Mouse (Mus musculus) E14TG2a.4 (cell line): ENCODE data around the gene Gm20547.

ENCODE experiments used
- H3K27me3 ChIP-seq: 2 replicates; pipeline ENCODE4 v1.6.1; 2014; ENCODE audit warnings: low read length, control low read depth; ENCODE audit not compliant: insufficient read depth
- H3K36me3 ChIP-seq: 2 replicates; pipeline ENCODE4 v1.6.1; 2014; ENCODE audit warnings: low read length, control low read depth; ENCODE audit not compliant: insufficient read depth
- H3K4me1 ChIP-seq: replicated peaks from 2 replicates; pipeline ENCODE4 v1.6.1; 2014; ENCODE audit warnings: low read depth, low read length, control low read depth
- H3K4me3 ChIP-seq: replicated peaks from 2 replicates; pipeline ENCODE4 v1.5.1; 2014; ENCODE audit warnings: mild to moderate bottlenecking, low read length
- H3K9me3 ChIP-seq: 2 replicates; pipeline ENCODE4 v1.6.1; 2014; ENCODE audit warnings: low read length, control low read depth
- CTCF ChIP-seq: conservative IDR thresholded peaks from 2 replicates; pipeline ENCODE4 v1.5.1; 2014; ENCODE audit warnings: low read length
- NANOG ChIP-seq: IDR thresholded peaks from 2 replicates; pipeline ENCODE4 v1.6.1; 2014; ENCODE audit warnings: borderline replicate concordance, low read length, mixed read lengths
- POU5F1 ChIP-seq: IDR thresholded peaks from 2 replicates; pipeline ENCODE4 v1.6.1; 2014; ENCODE audit warnings: low read length, borderline replicate concordance

Gm20547 gene

GRCm38 (mm10) chr17:34881683-34882310, at the start of gene Gm20547:
Gene Gm20547, minus strand, starts transcription at chr17:34882042.
- Histone ChIP-seq H3K4me1 (peaks cover 46% of the 10 kb centered on the region), H3K36me3 (no peaks in the 10 kb centered on the region), H3K9me3 (no peaks in the 10 kb centered on the region), H3K27me3 (peaks cover 6% of the 10 kb centered on the region), H3K4me3 (peak within 1 kb of the TSS; percentile 43)
- TF ChIP-seq POU5F1: no peak
- TF ChIP-seq NANOG: no peak
- TF ChIP-seq CTCF: no peak

DNA sequence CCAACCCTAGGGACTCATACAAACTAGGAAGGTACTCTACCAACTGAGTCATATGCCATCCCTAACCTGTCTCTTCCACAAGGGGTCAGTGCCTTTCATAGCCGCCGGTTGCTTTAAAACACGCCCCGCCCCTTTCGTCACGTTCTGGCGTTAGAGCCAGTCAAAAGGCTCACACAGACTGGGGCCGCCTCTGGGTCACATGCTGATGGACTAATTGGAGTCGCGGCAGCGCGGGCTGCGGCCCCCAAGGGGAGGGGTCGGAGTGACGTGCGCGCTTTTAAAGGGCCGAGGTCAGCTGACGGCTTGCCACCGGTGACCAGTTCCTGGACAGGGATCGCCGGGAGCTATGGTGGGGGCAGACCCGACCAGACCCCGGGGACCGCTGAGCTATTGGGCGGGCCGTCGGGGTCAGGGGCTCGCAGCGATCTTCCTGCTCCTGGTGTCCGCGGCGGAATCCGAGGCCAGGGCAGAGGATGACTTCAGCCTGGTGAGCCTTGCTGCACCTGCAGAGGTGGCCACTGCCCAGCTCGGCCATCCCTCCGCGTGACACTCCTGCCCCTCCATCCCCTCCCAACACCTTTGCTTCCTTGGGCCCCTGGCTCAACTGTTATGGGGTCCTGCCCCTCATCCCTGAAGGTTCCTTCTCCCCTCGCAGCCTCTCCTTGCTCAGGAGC, 49.4 kb upstream of the Gm20547 start, which contains the start of gene Neu1:
Gene Neu1, plus strand, starts transcription at position 193 of the 674 bp plus-strand sequence.
- H3K4me1 ChIP-seq: peaks cover 63% of the 10 kb centered on the region
- H3K36me3 ChIP-seq: peaks cover 32% of the 10 kb centered on the region
- TF ChIP-seq CTCF: peak; percentile 45
- TF ChIP-seq POU5F1: no peak

DNA sequence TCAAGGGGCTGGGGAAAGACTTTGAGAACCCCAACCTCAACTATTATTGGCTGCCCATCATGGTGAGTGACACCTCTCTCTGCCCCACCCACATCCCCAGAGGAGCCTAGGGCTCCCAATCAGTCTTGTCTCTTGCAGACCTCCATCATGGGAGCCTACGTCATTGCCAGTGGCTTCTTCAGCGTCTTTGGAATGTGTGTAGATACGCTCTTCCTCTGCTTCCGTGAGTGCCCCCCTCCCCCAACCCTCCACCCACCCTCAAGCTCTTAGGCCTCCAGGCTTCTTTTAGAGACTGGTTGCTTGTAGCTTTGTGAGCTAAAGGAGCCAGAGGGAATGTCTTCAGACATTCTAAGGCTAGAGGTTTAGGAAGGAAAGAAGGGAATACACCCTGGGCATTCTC, 47.0 kb upstream of the Gm20547 start:
- peaks cover 11% of the 10 kb centered on the region for H3K36me3 ChIP-seq
- H3K9me3 ChIP-seq: no peaks in the 10 kb centered on the region
- TF ChIP-seq POU5F1: no peak
- no peak for TF ChIP-seq CTCF
- TF ChIP-seq NANOG: no peak
- peaks cover 46% of the 10 kb centered on the region for H3K4me1 ChIP-seq
- peaks cover 23% of the 10 kb centered on the region for H3K27me3 ChIP-seq
- H3K4me3 ChIP-seq: peak overlapping the region; percentile 72

More for the DNA sequence above, 49.4 kb upstream of the Gm20547 start, which contains the start of gene Neu1:
- H3K27me3 ChIP-seq: peaks cover 35% of the 10 kb centered on the region
- H3K4me3 ChIP-seq: peak within 1 kb of the TSS; percentile 91
- H3K9me3 ChIP-seq: no peaks in the 10 kb centered on the region

- no peak for TF ChIP-seq CTCF
- TF ChIP-seq POU5F1: no peak
- no peak for TF ChIP-seq NANOG
- Histone ChIP-seq H3K9me3 (no peaks in the 10 kb centered on the region), H3K4me1 (peaks cover 43% of the 10 kb centered on the region), H3K27me3 (peaks cover 11% of the 10 kb centered on the region), H3K4me3 (peak overlapping the region; percentile 72), H3K36me3 (peaks cover 2% of the 10 kb centered on the region)
Measured at GRCm38 (mm10) chr17:34927306-34928019, 45.6 kb upstream of the Gm20547 start.

DNA sequence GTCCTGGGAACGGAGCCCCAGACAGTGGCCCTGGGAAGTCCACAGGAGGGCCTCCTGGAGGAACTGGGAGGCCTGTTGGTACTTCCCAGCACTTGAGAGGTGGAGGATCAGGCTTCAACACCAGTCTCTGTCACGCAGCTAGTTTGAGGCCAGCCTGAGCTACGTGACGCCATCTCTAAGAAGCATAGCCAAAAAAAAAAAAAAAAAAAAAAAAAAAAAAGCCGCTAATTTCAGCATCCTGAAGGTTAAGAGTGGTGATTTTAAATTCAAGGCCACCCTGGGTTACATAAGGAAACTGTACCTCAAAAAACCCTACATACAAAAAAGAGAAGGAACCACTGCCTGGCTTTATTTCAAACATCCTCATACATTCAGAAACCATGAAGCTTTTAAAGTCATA, 42.4 kb upstream of the Gm20547 start:
- H3K9me3 ChIP-seq: no peaks in the 10 kb centered on the region
- TF ChIP-seq NANOG: no peak
- no peak for TF ChIP-seq POU5F1
- no peak for TF ChIP-seq CTCF
- peaks cover 25% of the 10 kb centered on the region for H3K4me1 ChIP-seq
- no peaks in the 10 kb centered on the region for H3K36me3 ChIP-seq
- no peaks in the 10 kb centered on the region; the same call in 1 of the 2 replicates for H3K27me3 ChIP-seq
- H3K4me3 ChIP-seq: no peak overlapping the region

- TF ChIP-seq POU5F1 (no peak), CTCF (peak; percentile 43), NANOG (no peak)
- no peaks in the 10 kb centered on the region for H3K36me3 ChIP-seq
- H3K9me3 ChIP-seq: no peaks in the 10 kb centered on the region
- peaks cover 17% of the 10 kb centered on the region for H3K4me1 ChIP-seq
- H3K27me3 ChIP-seq: no peaks in the 10 kb centered on the region; the same call in 1 of the 2 replicates
- no peak overlapping the region for H3K4me3 ChIP-seq
Measured at GRCm38 (mm10) chr17:34922939-34923338, 41.1 kb upstream of the Gm20547 start.

GRCm38 (mm10) chr17:34917188-34917587, 35.3 kb upstream of the Gm20547 start:
- H3K4me3 ChIP-seq: peak overlapping the region; percentile 52
- no peaks in the 10 kb centered on the region for H3K9me3 ChIP-seq

DNA sequence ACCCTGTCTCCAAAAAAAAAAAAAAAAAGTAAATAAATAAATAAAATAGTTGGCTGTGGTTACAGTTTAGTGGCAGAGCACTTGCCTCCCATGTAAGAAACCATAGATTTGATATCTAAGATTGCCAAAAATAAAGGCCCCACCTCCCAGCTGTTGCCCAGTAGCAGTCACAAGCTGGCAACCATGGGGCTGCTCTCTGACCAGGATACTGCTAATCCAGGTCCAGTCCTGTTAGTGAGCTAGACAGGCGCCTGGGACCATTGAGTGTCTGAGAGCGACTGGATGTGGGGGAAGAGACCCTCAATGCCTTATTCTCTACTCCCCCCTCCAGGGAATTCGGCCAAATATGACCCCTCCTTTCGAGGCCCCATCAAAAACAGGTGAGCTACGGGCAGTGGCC, 34.5 kb upstream of the Gm20547 start:
- Histone ChIP-seq H3K9me3 (no peaks in the 10 kb centered on the region), H3K36me3 (peaks cover 27% of the 10 kb centered on the region), H3K4me3 (no peak overlapping the region), H3K4me1 (peaks cover 63% of the 10 kb centered on the region), H3K27me3 (no peaks in the 10 kb centered on the region)
- TF ChIP-seq POU5F1: no peak
- no peak for TF ChIP-seq NANOG
- no peak for TF ChIP-seq CTCF

More at GRCm38 (mm10) chr17:34917188-34917587, 35.3 kb upstream of the Gm20547 start:
- no peaks in the 10 kb centered on the region for H3K27me3 ChIP-seq
- TF ChIP-seq POU5F1 (no peak), NANOG (no peak), CTCF (no peak)
- peaks cover 55% of the 10 kb centered on the region for H3K4me1 ChIP-seq
- peaks cover 19% of the 10 kb centered on the region for H3K36me3 ChIP-seq
